Comparison of ENCODE assay signal across 14 mouse cellular contexts in the genomic region with DNA sequence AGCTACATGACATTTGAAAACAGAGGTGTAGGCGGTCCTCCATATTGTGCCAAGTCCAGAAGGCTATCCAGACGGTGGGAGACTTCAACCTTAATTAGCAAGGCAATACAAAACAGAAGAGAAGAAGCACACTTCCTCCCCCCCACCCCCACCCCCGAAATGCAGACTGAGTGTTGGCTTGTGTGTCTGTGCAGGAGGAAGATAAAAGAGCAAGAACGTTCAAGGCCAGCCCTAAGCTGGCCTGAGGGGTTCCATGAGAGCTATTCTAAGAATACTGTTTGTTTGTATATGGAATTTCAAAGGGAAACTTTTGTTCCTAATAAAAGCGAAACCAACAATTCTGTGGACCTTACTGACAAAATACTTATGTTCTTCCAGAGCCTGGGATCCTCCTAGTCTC.
"Had no signal": no experiment of that assay in that cellular context is flagged by ENCODE, and none has a peak within 500 bp of the region (broad histone marks: within the 10 kb centered on the region; RNA-seq: fewer than 3 reads in every experiment).

No protein-coding gene starts in this region.

- H3K27ac ChIP-seq: intestine, embryonic 15.5 days; left cerebral cortex, adult 2 months; limb, embryonic 10.5 days; midbrain, embryonic 12.5 days; stomach, embryonic 15.5 days had no signal

- DNase-seq: kidney, adult 18-20 months; kidney, postnatal 10 days; kidney, postnatal 4 days; lung, adult 2 months; lung, postnatal 36 days; right cerebral cortex, postnatal 14 days; thymus, postnatal 4 days had no signal

- H3K4me3 ChIP-seq: intestine, embryonic 15.5 days; left cerebral cortex, adult 2 months; limb, embryonic 10.5 days; midbrain, embryonic 12.5 days; stomach, embryonic 15.5 days had no signal

- H3K4me1 ChIP-seq: intestine, embryonic 15.5 days; limb, embryonic 10.5 days; midbrain, embryonic 12.5 days; stomach, embryonic 15.5 days had no signal

- H3K36me3 ChIP-seq: intestine, embryonic 15.5 days; limb, embryonic 10.5 days; midbrain, embryonic 12.5 days; stomach, embryonic 15.5 days had no signal

- H3K4me2 ChIP-seq: intestine, embryonic 15.5 days; midbrain, embryonic 12.5 days; stomach, embryonic 15.5 days had no signal

- H3K9ac ChIP-seq: intestine, embryonic 15.5 days; midbrain, embryonic 12.5 days; stomach, embryonic 15.5 days had no signal

- H3K27me3 ChIP-seq: intestine, embryonic 15.5 days; midbrain, embryonic 12.5 days; stomach, embryonic 15.5 days had no signal

- ATAC-seq: intestine, embryonic 15.5 days; lung, postnatal 0 days; midbrain, embryonic 16.5 days had no signal

- H3K9me3 ChIP-seq: intestine, embryonic 15.5 days; limb, embryonic 10.5 days; midbrain, embryonic 12.5 days; stomach, embryonic 15.5 days had no signal
